Mouse (Mus musculus): ENCODE measurements around the gene Jpt1. TPM values are rescaled to one million over a fixed set of nuclear protein-coding genes. Genes with fewer than 3 reads are reported as not detected.
"Not testable (repeated sequence)": the region's sequence is repeated elsewhere in the genome, so short reads cannot be mapped to it uniquely, and the experiment has no call there.

Gene Jpt1
- total RNA-seq, 2 experiments from 2014 or later = 188 to 227 TPM

GRCm38 (mm10) chr11:115476630-115477029 lies 37.6 kb downstream of the Jpt1 start:
- DNase-seq (ENCODE audit: low spot score in 2 of 2) = not testable (repeated sequence)

GRCm38 (mm10) chr11:115475758-115476237 lies 38.4 kb downstream of the Jpt1 start:
- no peak for DNase-seq (ENCODE audit: low spot score in 2 of 2)

- DNase-seq (ENCODE audit: low spot score in 2 of 2) = peak; percentile 92 to 95
Observed at GRCm38 (mm10) chr11:115475025-115475757, 39.0 kb downstream of the Jpt1 start, which contains the start of gene Armc7. TSS of gene Armc7 (plus strand) at chr11:115475667.

- DNase-seq (ENCODE audit: low spot score in 2 of 2) = peak; percentile 92 to 96
Observed at GRCm38 (mm10) chr11:115473626-115474275, 40.4 kb downstream of the Jpt1 start.

GRCm38 (mm10) chr11:115472183-115472582 lies 42.0 kb downstream of the Jpt1 start:
- DNase-seq (ENCODE audit: low spot score in 2 of 2) = no peak

GRCm38 (mm10) chr11:115467217-115467618 lies 47.0 kb downstream of the Jpt1 start:
- no peak for DNase-seq (ENCODE audit: low spot score in 2 of 2)

GRCm38 (mm10) chr11:115464851-115465250 lies 49.3 kb downstream of the Jpt1 start:
- DNase-seq (ENCODE audit: low spot score in 2 of 2) = no peak

- DNase-seq (ENCODE audit: low spot score in 2 of 2) = no peak
Observed at GRCm38 (mm10) chr11:115463397-115463796, 50.8 kb downstream of the Jpt1 start.

GRCm38 (mm10) chr11:115462243-115462891 lies 51.8 kb downstream of the Jpt1 start, which contains the start of gene Slc16a5:
TSS of gene Slc16a5 (plus strand) at chr11:115462474.
- DNase-seq (ENCODE audit: low spot score in 2 of 2) = no peak

GRCm38 (mm10) chr11:115461846-115462242 lies 52.3 kb downstream of the Jpt1 start:
- DNase-seq (ENCODE audit: low spot score in 2 of 2) = no peak

- DNase-seq (ENCODE audit: low spot score in 2 of 2) = no peak
Observed at GRCm38 (mm10) chr11:115460976-115461375, 53.2 kb downstream of the Jpt1 start.

GRCm38 (mm10) chr11:115457405-115457804 lies 56.8 kb downstream of the Jpt1 start:
- DNase-seq (ENCODE audit: low spot score in 2 of 2) = no peak

GRCm38 (mm10) chr11:115456182-115456581 lies 58.0 kb downstream of the Jpt1 start:
- DNase-seq (ENCODE audit: low spot score in 2 of 2) = no peak

- no peak for DNase-seq (ENCODE audit: low spot score in 2 of 2)
Observed at GRCm38 (mm10) chr11:115455619-115456018, 58.6 kb downstream of the Jpt1 start.

GRCm38 (mm10) chr11:115454822-115455221 lies 59.4 kb downstream of the Jpt1 start:
- not testable (repeated sequence) for DNase-seq (ENCODE audit: low spot score in 2 of 2)

GRCm38 (mm10) chr11:115453306-115453705 lies 60.9 kb downstream of the Jpt1 start:
- no peak for DNase-seq (ENCODE audit: low spot score in 2 of 2)

- no peak for DNase-seq (ENCODE audit: low spot score in 2 of 2)
Observed at GRCm38 (mm10) chr11:115452281-115452860, 61.8 kb downstream of the Jpt1 start.

- DNase-seq (ENCODE audit: low spot score in 2 of 2) = no peak
Observed at GRCm38 (mm10) chr11:115451781-115452241, 62.4 kb downstream of the Jpt1 start.

- no peak for DNase-seq (ENCODE audit: low spot score in 2 of 2)
Observed at GRCm38 (mm10) chr11:115450176-115450575, 64.0 kb downstream of the Jpt1 start.

- DNase-seq (ENCODE audit: low spot score in 2 of 2) = no peak
Observed at GRCm38 (mm10) chr11:115448998-115449397, 65.2 kb downstream of the Jpt1 start.

- no peak for DNase-seq (ENCODE audit: low spot score in 2 of 2)
Observed at GRCm38 (mm10) chr11:115448075-115448474, 66.1 kb downstream of the Jpt1 start.

All from layer of hippocampus, postnatal 14 days (tissue).